Mouse (Mus musculus) hindbrain, embryonic 15.5 days (tissue): ENCODE measurements at regions not wholly inside any gene's neighbourhood (a gene's known extent, or its start where the extent isn't known, plus 50 kb on each side); places are given as distances from the start of the nearest gene placed in this dataset.
"Not testable (repeated sequence)": the region's sequence is repeated elsewhere in the genome, so short reads cannot be mapped to it uniquely, and the experiment has no call there.

Source experiments
- ATAC-seq: fragments of 200-750 bp; cut with Nextera tagmentation; 2 replicates; pipeline ENCODE4 v1.8.0; 2017; ENCODE audit warnings: low read depth, moderate number of reproducible peaks, moderate TSS enrichment; ENCODE audit not compliant: low FRiP score
- H3K27ac ChIP-seq: fragments of 300-500 bp; sonication (generic); replicated peaks from 2 replicates; pipeline ENCODE4 v1.5.1; 2015; ENCODE audit warnings: mild to moderate bottlenecking, inconsistent platforms
- H3K27me3 ChIP-seq: fragments of 300-500 bp; sonication (generic); 2 replicates; pipeline ENCODE4 v1.6.1; 2015; ENCODE audit warnings: control low read depth, inconsistent platforms
- H3K36me3 ChIP-seq: fragments of 300-500 bp; sonication (generic); 2 replicates; pipeline ENCODE4 v1.6.1; 2015; ENCODE audit warnings: control low read depth, inconsistent platforms
- H3K4me1 ChIP-seq: fragments of 300-500 bp; sonication (generic); replicated peaks from 2 replicates; pipeline ENCODE4 v1.6.1; 2015; ENCODE audit warnings: control low read depth, inconsistent platforms
- H3K4me2 ChIP-seq: fragments of 300-500 bp; sonication (generic); 2 replicates; pipeline ENCODE4 v1.6.1; 2015; ENCODE audit warnings: moderate library complexity, mild to moderate bottlenecking, inconsistent platforms
- H3K4me3 ChIP-seq: fragments of 300-500 bp; sonication (generic); 2 replicates; pipeline ENCODE4 v1.5.1; 2015; ENCODE audit warnings: mild to moderate bottlenecking, inconsistent platforms
- H3K9ac ChIP-seq: fragments of 300-500 bp; sonication (generic); 2 replicates; pipeline ENCODE4 v1.6.1; 2015; ENCODE audit warnings: inconsistent platforms
- H3K9me3 ChIP-seq: fragments of 300-500 bp; sonication (generic); 2 replicates; pipeline ENCODE4 v1.6.1; 2016; ENCODE audit warnings: control low read depth, inconsistent platforms
- WGBS: fragments of 180-500 bp; shearing (Covaris S2); methylation state at CpG from one replicate; pipeline ENCODE4 v1.1.7; 2015; 5-methylcytosine and 5-hydroxymethylcytosine counted together

GRCm38 (mm10) chr12:54516039-54516438 lies 140.3 kb downstream of the Sptssa start:
- not testable (repeated sequence) for H3K36me3 ChIP-seq, H3K27ac ChIP-seq, H3K9ac ChIP-seq, H3K27me3 ChIP-seq, H3K4me3 ChIP-seq, ATAC-seq, H3K4me2 ChIP-seq, H3K4me1 ChIP-seq, H3K9me3 ChIP-seq
- WGBS, result 66% methylated on average over 4 of the region's 4 CpGs

GRCm38 (mm10) chr12:54509903-54510302 lies 146.5 kb downstream of the Sptssa start:
- H3K27ac ChIP-seq, result no peak overlapping the region
- H3K4me2 ChIP-seq, result no peak overlapping the region
- H3K4me1 ChIP-seq, result no peaks in the 10 kb centered on the region
- no peak overlapping the region for H3K4me3 ChIP-seq
- no peak for ATAC-seq
- H3K9ac ChIP-seq, result no peak overlapping the region
- 34% methylated on average over 6 of the region's 6 CpGs for WGBS
- no peaks in the 10 kb centered on the region for H3K9me3 ChIP-seq
- H3K27me3 ChIP-seq, result no peaks in the 10 kb centered on the region
- no peaks in the 10 kb centered on the region for H3K36me3 ChIP-seq

GRCm38 (mm10) chr12:54502775-54503174 lies 153.6 kb downstream of the Sptssa start:
- H3K4me3 ChIP-seq, result no peak overlapping the region
- no peak for ATAC-seq
- no peaks in the 10 kb centered on the region for H3K4me1 ChIP-seq
- H3K36me3 ChIP-seq, result no peaks in the 10 kb centered on the region
- 92% methylated on average over 7 of the region's 7 CpGs for WGBS
- H3K9ac ChIP-seq, result no peak overlapping the region
- no peaks in the 10 kb centered on the region for H3K9me3 ChIP-seq
- H3K27ac ChIP-seq, result no peak overlapping the region
- H3K27me3 ChIP-seq, result no peaks in the 10 kb centered on the region
- H3K4me2 ChIP-seq, result no peak overlapping the region

GRCm38 (mm10) chr12:54499963-54500362 lies 156.4 kb downstream of the Sptssa start:
- no peak overlapping the region for H3K9ac ChIP-seq
- H3K27ac ChIP-seq, result no peak overlapping the region
- H3K4me2 ChIP-seq, result no peak overlapping the region
- 79% methylated on average over 3 of the region's 3 CpGs for WGBS
- ATAC-seq, result no peak
- H3K9me3 ChIP-seq, result no peaks in the 10 kb centered on the region
- no peaks in the 10 kb centered on the region for H3K4me1 ChIP-seq
- no peaks in the 10 kb centered on the region for H3K36me3 ChIP-seq
- H3K4me3 ChIP-seq, result no peak overlapping the region
- no peaks in the 10 kb centered on the region for H3K27me3 ChIP-seq

- Histone ChIP-seq H3K4me2 (no peak overlapping the region), H3K9me3 (no peaks in the 10 kb centered on the region), H3K9ac (no peak overlapping the region), H3K27me3 (no peaks in the 10 kb centered on the region), H3K36me3 (no peaks in the 10 kb centered on the region), H3K4me3 (no peak overlapping the region), H3K4me1 (no peaks in the 10 kb centered on the region), H3K27ac (no peak overlapping the region)
- ATAC-seq, result no peak
- WGBS, result 78% methylated on average over 4 of the region's 4 CpGs
These were observed 160.5 kb downstream of the Sptssa start for GRCm38 (mm10) chr12:54495701-54496374.

- H3K27ac ChIP-seq, result no peak overlapping the region
These were observed 161.5 kb downstream of the Sptssa start for GRCm38 (mm10) chr12:54494756-54495375.

GRCm38 (mm10) chr12:54492737-54493136 lies 163.6 kb downstream of the Sptssa start:
- no peak overlapping the region for H3K4me3 ChIP-seq
- no peak overlapping the region for H3K27ac ChIP-seq
- H3K9ac ChIP-seq, result no peak overlapping the region
- H3K4me1 ChIP-seq, result no peaks in the 10 kb centered on the region
- no peaks in the 10 kb centered on the region for H3K9me3 ChIP-seq
- no peaks in the 10 kb centered on the region for H3K27me3 ChIP-seq
- H3K4me2 ChIP-seq, result no peak overlapping the region
- H3K36me3 ChIP-seq, result no peaks in the 10 kb centered on the region
- ATAC-seq, result no peak
- 52% methylated on average over 10 of the region's 10 CpGs for WGBS

More at GRCm38 (mm10) chr12:54494756-54495375, 161.5 kb downstream of the Sptssa start:
- Histone ChIP-seq H3K4me1 (no peaks in the 10 kb centered on the region), H3K36me3 (no peaks in the 10 kb centered on the region), H3K9ac (no peak overlapping the region), H3K4me3 (no peak overlapping the region), H3K4me2 (no peak overlapping the region), H3K27me3 (no peaks in the 10 kb centered on the region), H3K9me3 (no peaks in the 10 kb centered on the region)
- WGBS, result 90% methylated on average over 7 of the region's 7 CpGs
- no peak for ATAC-seq

GRCm38 (mm10) chr12:54490460-54490859 lies 165.9 kb downstream of the Sptssa start:
- WGBS, result 86% methylated on average over 2 of the region's 2 CpGs
- Histone ChIP-seq H3K4me2 (no peak overlapping the region), H3K9me3 (no peaks in the 10 kb centered on the region), H3K27me3 (no peaks in the 10 kb centered on the region), H3K27ac (no peak overlapping the region), H3K9ac (no peak overlapping the region), H3K4me1 (no peaks in the 10 kb centered on the region), H3K36me3 (no peaks in the 10 kb centered on the region), H3K4me3 (no peak overlapping the region)
- ATAC-seq, result no peak

GRCm38 (mm10) chr12:54489675-54490074 lies 166.7 kb downstream of the Sptssa start:
- Histone ChIP-seq H3K27ac (no peak overlapping the region), H3K4me3 (no peak overlapping the region), H3K4me1 (no peaks in the 10 kb centered on the region), H3K9ac (no peak overlapping the region), H3K9me3 (no peaks in the 10 kb centered on the region), H3K36me3 (no peaks in the 10 kb centered on the region), H3K4me2 (no peak overlapping the region), H3K27me3 (no peaks in the 10 kb centered on the region)
- WGBS, result 3% methylated on average over 8 of the region's 8 CpGs
- ATAC-seq, result peak; percentile 71; the same call in 1 of the 2 replicates

- no peak overlapping the region for H3K9ac ChIP-seq
- 95% methylated on average over 4 of the region's 4 CpGs for WGBS
- H3K4me2 ChIP-seq, result no peak overlapping the region
- ATAC-seq, result no peak
- H3K4me1 ChIP-seq, result no peaks in the 10 kb centered on the region
- H3K36me3 ChIP-seq, result no peaks in the 10 kb centered on the region
- no peak overlapping the region for H3K4me3 ChIP-seq
- no peak overlapping the region for H3K27ac ChIP-seq
- no peaks in the 10 kb centered on the region for H3K9me3 ChIP-seq
- no peaks in the 10 kb centered on the region for H3K27me3 ChIP-seq
These were observed 168.7 kb downstream of the Sptssa start for GRCm38 (mm10) chr12:54487689-54488088.

GRCm38 (mm10) chr12:54482020-54482419 lies 174.4 kb downstream of the Sptssa start:
- H3K27me3 ChIP-seq, result no peaks in the 10 kb centered on the region
- no peak overlapping the region for H3K4me3 ChIP-seq
- no peak overlapping the region for H3K27ac ChIP-seq
- H3K4me2 ChIP-seq, result no peak overlapping the region
- WGBS, result 63% methylated on average over 4 of the region's 4 CpGs
- H3K9ac ChIP-seq, result no peak overlapping the region
- no peaks in the 10 kb centered on the region for H3K36me3 ChIP-seq
- H3K9me3 ChIP-seq, result no peaks in the 10 kb centered on the region
- no peak for ATAC-seq
- no peaks in the 10 kb centered on the region for H3K4me1 ChIP-seq

- ATAC-seq, result no peak
These were observed 176.5 kb downstream of the Sptssa start for GRCm38 (mm10) chr12:54479841-54480240.

GRCm38 (mm10) chr12:54472881-54473280 lies 183.5 kb downstream of the Sptssa start:
- H3K27me3 ChIP-seq, result no peaks in the 10 kb centered on the region
- no peak overlapping the region for H3K9ac ChIP-seq
- no peaks in the 10 kb centered on the region for H3K36me3 ChIP-seq
- WGBS, result 91% methylated on average over 5 of the region's 5 CpGs
- ATAC-seq, result no peak
- H3K9me3 ChIP-seq, result no peaks in the 10 kb centered on the region
- H3K4me1 ChIP-seq, result no peaks in the 10 kb centered on the region
- H3K4me3 ChIP-seq, result no peak overlapping the region
- H3K27ac ChIP-seq, result no peak overlapping the region
- no peak overlapping the region for H3K4me2 ChIP-seq

More at GRCm38 (mm10) chr12:54479841-54480240, 176.5 kb downstream of the Sptssa start:
- Histone ChIP-seq H3K9me3 (no peaks in the 10 kb centered on the region), H3K27me3 (no peaks in the 10 kb centered on the region), H3K4me3 (no peak overlapping the region), H3K4me1 (no peaks in the 10 kb centered on the region), H3K9ac (no peak overlapping the region), H3K27ac (no peak overlapping the region), H3K36me3 (no peaks in the 10 kb centered on the region), H3K4me2 (no peak overlapping the region)
- WGBS, result 41% methylated on average over 1 of the region's 1 CpGs
